Mouse (Mus musculus): Measurements from ENCODE around the gene Rars2. TPM values are rescaled to one million over a fixed set of nuclear protein-coding genes. Genes with fewer than 3 reads are reported as not detected.
A peak's percentile ranks its signal among the peaks of the same experiment; 100 is the strongest.

Gene Rars2
- polyA plus RNA-seq, 1 experiment from 2014 or later = 58.5 TPM

GRCm38 (mm10) chr4:34584871-34585607, 29.7 kb upstream of the Rars2 start:
- no peaks in the 10 kb centered on the region for H3K27me3 ChIP-seq (ENCODE audit: control insufficient read depth, insufficient read depth, low read depth, low read length)
- H3K36me3 ChIP-seq (ENCODE audit: control insufficient read depth, insufficient read depth, low read length) = peaks cover 30% of the 10 kb centered on the region
- H3K27ac ChIP-seq (ENCODE audit: low read length) = no peak overlapping the region
- 64% methylated on average over 7 of the region's 7 CpGs for WGBS
- no peak overlapping the region for H3K4me2 ChIP-seq (ENCODE audit: low read depth, low read length)
- no peak overlapping the region for H3K9ac ChIP-seq (ENCODE audit: low read length)
- H3K9me3 ChIP-seq (ENCODE audit: control insufficient read depth, low read length) = no peaks in the 10 kb centered on the region
- H3K4me1 ChIP-seq (replicated peaks; ENCODE audit: control insufficient read depth, insufficient read depth, low read length) = no peaks in the 10 kb centered on the region
- no peak for ATAC-seq (ENCODE audit: low read depth)
- H3K4me3 ChIP-seq (ENCODE audit: low read length) = no peak overlapping the region

DNA sequence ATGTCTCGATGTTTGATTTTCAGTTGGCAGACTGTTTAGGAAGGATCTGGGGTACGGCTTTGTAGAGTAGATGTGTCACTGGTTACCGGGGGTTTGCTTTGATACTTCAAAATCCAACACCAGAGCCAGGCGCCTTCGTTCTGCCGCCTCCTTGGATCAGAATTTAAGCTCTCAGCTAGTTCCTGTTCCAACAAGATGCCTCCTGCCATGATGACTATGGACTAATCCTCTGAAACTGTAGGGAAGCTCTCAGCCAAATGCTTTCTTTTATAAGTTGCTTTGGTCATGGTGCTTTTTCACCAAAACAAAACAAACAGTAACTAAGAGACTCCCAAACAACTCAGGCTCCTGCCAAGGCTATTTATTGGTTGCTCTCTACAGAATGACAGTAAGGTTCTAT, 11.6 kb upstream of the Rars2 start:
- H3K27me3 ChIP-seq (ENCODE audit: control insufficient read depth, insufficient read depth, low read depth, low read length) = no peaks in the 10 kb centered on the region
- 90% methylated on average over 6 of the region's 6 CpGs for WGBS
- H3K4me1 ChIP-seq (replicated peaks; ENCODE audit: control insufficient read depth, insufficient read depth, low read length) = no peaks in the 10 kb centered on the region
- H3K9me3 ChIP-seq (ENCODE audit: control insufficient read depth, low read length) = no peaks in the 10 kb centered on the region
- H3K4me3 ChIP-seq (ENCODE audit: low read length) = no peak overlapping the region
- ATAC-seq (ENCODE audit: low read depth) = no peak
- H3K4me2 ChIP-seq (ENCODE audit: low read depth, low read length) = no peak overlapping the region
- no peak overlapping the region for H3K27ac ChIP-seq (ENCODE audit: low read length)
- no peak overlapping the region for H3K9ac ChIP-seq (ENCODE audit: low read length)
- H3K36me3 ChIP-seq (ENCODE audit: control insufficient read depth, insufficient read depth, low read length) = peaks cover 21% of the 10 kb centered on the region

DNA sequence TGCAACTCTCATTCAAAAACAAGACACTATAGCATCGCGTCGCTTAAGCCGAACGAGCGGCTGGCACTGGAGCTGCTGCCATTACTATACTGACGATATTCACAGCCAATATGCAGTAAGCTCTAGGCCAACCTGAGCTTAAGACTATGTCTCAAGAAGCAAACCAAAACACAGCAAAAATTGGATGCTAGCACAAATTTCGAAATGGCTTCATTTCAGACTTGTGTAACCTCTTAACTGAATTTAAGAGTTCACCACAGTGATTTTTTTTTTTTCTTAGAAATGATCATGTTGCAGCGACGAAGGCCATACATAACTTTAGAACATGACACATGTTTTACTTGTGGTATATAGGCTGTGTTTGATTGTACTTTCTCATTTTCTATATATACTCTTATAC, 8.1 kb upstream of the Rars2 start:
- no peak for ATAC-seq (ENCODE audit: low read depth)
- 94% methylated on average over 10 of the region's 10 CpGs for WGBS

DNA sequence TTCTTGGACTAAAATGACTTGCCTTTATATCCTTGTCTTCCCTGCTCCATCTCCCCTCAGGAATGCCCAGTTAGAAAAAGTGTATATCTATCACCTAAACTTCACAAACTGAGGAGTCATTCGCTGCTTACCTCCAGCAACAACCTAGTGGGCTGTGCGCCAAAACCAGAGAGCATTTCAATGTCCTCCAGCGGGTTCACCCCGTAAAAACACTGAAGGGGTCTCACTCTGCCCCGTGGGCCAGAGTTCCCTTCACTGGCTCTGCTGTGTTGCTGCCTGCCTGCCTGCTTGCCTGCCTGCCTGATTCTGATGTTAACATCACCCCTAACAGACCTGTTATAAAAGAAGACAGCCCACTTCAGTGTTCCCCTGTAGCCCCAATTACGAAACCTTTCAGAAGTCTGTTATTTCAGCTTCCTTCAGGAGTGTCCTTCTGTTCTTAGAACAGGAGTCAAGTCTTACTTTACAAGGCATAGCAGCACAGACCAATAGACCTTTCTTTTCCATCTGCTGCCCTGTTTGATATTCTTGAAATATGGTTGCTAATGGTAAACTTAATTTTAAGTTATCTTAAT, 1.1 kb upstream of the Rars2 start:
- Histone ChIP-seq H3K4me1 (replicated peaks; ENCODE audit: control insufficient read depth, insufficient read depth, low read length) (peaks cover 15% of the 10 kb centered on the region), H3K4me2 (ENCODE audit: low read depth, low read length) (peak overlapping the region; percentile 64), H3K27me3 (ENCODE audit: control insufficient read depth, insufficient read depth, low read depth, low read length) (no peaks in the 10 kb centered on the region), H3K9ac (ENCODE audit: low read length) (peak overlapping the region; percentile 94), H3K4me3 (ENCODE audit: low read length) (peak overlapping the region; percentile 89), H3K27ac (ENCODE audit: low read length) (peak overlapping the region; percentile 15), H3K9me3 (ENCODE audit: control insufficient read depth, low read length) (no peaks in the 10 kb centered on the region), H3K36me3 (ENCODE audit: control insufficient read depth, insufficient read depth, low read length) (0 out of 2 replicates have a peak, but pooled peaks cover 2% of the 10 kb centered on the region)
- WGBS = 45% methylated on average over 6 of the region's 6 CpGs
- no peak for ATAC-seq (ENCODE audit: low read depth)

More for the DNA sequence above, 8.1 kb upstream of the Rars2 start:
- no peak overlapping the region for H3K4me3 ChIP-seq (ENCODE audit: low read length)
- no peaks in the 10 kb centered on the region for H3K4me1 ChIP-seq (replicated peaks; ENCODE audit: control insufficient read depth, insufficient read depth, low read length)
- H3K36me3 ChIP-seq (ENCODE audit: control insufficient read depth, insufficient read depth, low read length) = peaks cover 11% of the 10 kb centered on the region
- no peak overlapping the region for H3K9ac ChIP-seq (ENCODE audit: low read length)
- H3K27me3 ChIP-seq (ENCODE audit: control insufficient read depth, insufficient read depth, low read depth, low read length) = no peaks in the 10 kb centered on the region
- H3K27ac ChIP-seq (ENCODE audit: low read length) = no peak overlapping the region
- H3K4me2 ChIP-seq (ENCODE audit: low read depth, low read length) = no peak overlapping the region
- no peaks in the 10 kb centered on the region for H3K9me3 ChIP-seq (ENCODE audit: control insufficient read depth, low read length)

- 0 out of 2 replicates have a peak, but pooled peaks cover 2% of the 10 kb centered on the region for H3K36me3 ChIP-seq (ENCODE audit: control insufficient read depth, insufficient read depth, low read length)
- WGBS = under 1% methylated on average over 13 of the region's 13 CpGs
- peak; percentile 11; the same call in 1 of the 2 replicates for ATAC-seq (ENCODE audit: low read depth)
Observed at GRCm38 (mm10) chr4:34615303-34615702, 546 bp downstream of the Rars2 start.

GRCm38 (mm10) chr4:34616146-34616545, 1.4 kb downstream of the Rars2 start:
- H3K27ac ChIP-seq (ENCODE audit: low read length) = no peak overlapping the region
- no peaks in the 10 kb centered on the region for H3K9me3 ChIP-seq (ENCODE audit: control insufficient read depth, low read length)
- no peak for ATAC-seq (ENCODE audit: low read depth)
- H3K4me1 ChIP-seq (replicated peaks; ENCODE audit: control insufficient read depth, insufficient read depth, low read length) = peaks cover 15% of the 10 kb centered on the region
- H3K9ac ChIP-seq (ENCODE audit: low read length) = peak overlapping the region; percentile 94; the same call in 1 of the 2 replicates
- peak overlapping the region; percentile 89; the same call in 1 of the 2 replicates for H3K4me3 ChIP-seq (ENCODE audit: low read length)
- H3K4me2 ChIP-seq (ENCODE audit: low read depth, low read length) = peak overlapping the region; percentile 64
- 71% methylated on average over 8 of the region's 8 CpGs for WGBS
- H3K27me3 ChIP-seq (ENCODE audit: control insufficient read depth, insufficient read depth, low read depth, low read length) = no peaks in the 10 kb centered on the region
- H3K36me3 ChIP-seq (ENCODE audit: control insufficient read depth, insufficient read depth, low read length) = 0 out of 2 replicates have a peak, but pooled peaks cover 2% of the 10 kb centered on the region

More at GRCm38 (mm10) chr4:34615303-34615702, 546 bp downstream of the Rars2 start:
- Histone ChIP-seq H3K9me3 (ENCODE audit: control insufficient read depth, low read length) (no peaks in the 10 kb centered on the region), H3K4me1 (replicated peaks; ENCODE audit: control insufficient read depth, insufficient read depth, low read length) (peaks cover 15% of the 10 kb centered on the region), H3K27ac (ENCODE audit: low read length) (peak overlapping the region; percentile 92; the same call in 1 of the 2 replicates), H3K4me3 (ENCODE audit: low read length) (peak overlapping the region; percentile 89), H3K9ac (ENCODE audit: low read length) (peak overlapping the region; percentile 94), H3K4me2 (ENCODE audit: low read depth, low read length) (peak overlapping the region; percentile 64), H3K27me3 (ENCODE audit: control insufficient read depth, insufficient read depth, low read depth, low read length) (no peaks in the 10 kb centered on the region)

- Histone ChIP-seq H3K4me3 (ENCODE audit: low read length) (no peak overlapping the region), H3K36me3 (ENCODE audit: control insufficient read depth, insufficient read depth, low read length) (peaks cover 9% of the 10 kb centered on the region), H3K27ac (ENCODE audit: low read length) (no peak overlapping the region), H3K9ac (ENCODE audit: low read length) (no peak overlapping the region), H3K4me1 (replicated peaks; ENCODE audit: control insufficient read depth, insufficient read depth, low read length) (no peaks in the 10 kb centered on the region), H3K4me2 (ENCODE audit: low read depth, low read length) (no peak overlapping the region), H3K9me3 (ENCODE audit: control insufficient read depth, low read length) (no peaks in the 10 kb centered on the region), H3K27me3 (ENCODE audit: control insufficient read depth, insufficient read depth, low read depth, low read length) (no peaks in the 10 kb centered on the region)
- no peak for ATAC-seq (ENCODE audit: low read depth)
- 85% methylated on average over 4 of the region's 4 CpGs for WGBS
Observed at GRCm38 (mm10) chr4:34625556-34625955, 10.8 kb downstream of the Rars2 start.

GRCm38 (mm10) chr4:34626401-34626800, 11.6 kb downstream of the Rars2 start:
- no peak overlapping the region for H3K4me3 ChIP-seq (ENCODE audit: low read length)
- 81% methylated on average over 6 of the region's 6 CpGs for WGBS

GRCm38 (mm10) chr4:34629956-34630355, 15.2 kb downstream of the Rars2 start:
- peaks cover 17% of the 10 kb centered on the region for H3K36me3 ChIP-seq (ENCODE audit: control insufficient read depth, insufficient read depth, low read length)
- H3K9me3 ChIP-seq (ENCODE audit: control insufficient read depth, low read length) = no peaks in the 10 kb centered on the region
- WGBS = 56% methylated on average over 1 of the region's 1 CpGs
- H3K9ac ChIP-seq (ENCODE audit: low read length) = no peak overlapping the region
- H3K4me2 ChIP-seq (ENCODE audit: low read depth, low read length) = no peak overlapping the region
- no peak for ATAC-seq (ENCODE audit: low read depth)
- no peak overlapping the region for H3K27ac ChIP-seq (ENCODE audit: low read length)
- no peaks in the 10 kb centered on the region for H3K27me3 ChIP-seq (ENCODE audit: control insufficient read depth, insufficient read depth, low read depth, low read length)
- no peak overlapping the region for H3K4me3 ChIP-seq (ENCODE audit: low read length)
- H3K4me1 ChIP-seq (replicated peaks; ENCODE audit: control insufficient read depth, insufficient read depth, low read length) = no peaks in the 10 kb centered on the region

More at GRCm38 (mm10) chr4:34626401-34626800, 11.6 kb downstream of the Rars2 start:
- Histone ChIP-seq H3K36me3 (ENCODE audit: control insufficient read depth, insufficient read depth, low read length) (peaks cover 9% of the 10 kb centered on the region), H3K4me2 (ENCODE audit: low read depth, low read length) (no peak overlapping the region), H3K27ac (ENCODE audit: low read length) (no peak overlapping the region), H3K9me3 (ENCODE audit: control insufficient read depth, low read length) (no peaks in the 10 kb centered on the region), H3K9ac (ENCODE audit: low read length) (no peak overlapping the region), H3K4me1 (replicated peaks; ENCODE audit: control insufficient read depth, insufficient read depth, low read length) (no peaks in the 10 kb centered on the region), H3K27me3 (ENCODE audit: control insufficient read depth, insufficient read depth, low read depth, low read length) (no peaks in the 10 kb centered on the region)
- no peak for ATAC-seq (ENCODE audit: low read depth)
